Mouse (Mus musculus) midbrain, embryonic 12.5 days (tissue): Measurements from ENCODE around the gene Vkorc1l1. TPM values are rescaled to one million over a fixed set of nuclear protein-coding genes. Genes with fewer than 3 reads are reported as not detected.
"Not testable (repeated sequence)": the region's sequence is repeated elsewhere in the genome, so short reads cannot be mapped to it uniquely, and the experiment has no call there.

ENCODE experiments used
- ATAC-seq: fragments of 200-750 bp; cut with Nextera tagmentation; 2 replicates; pipeline ENCODE4 v1.8.0; 2017; ENCODE audit warnings: low read depth, moderate TSS enrichment, moderate library complexity; ENCODE audit not compliant: low FRiP score
- H3K27ac ChIP-seq: fragments of 300-500 bp; sonication (generic); replicated peaks from 2 replicates; pipeline ENCODE4 v1.5.1; 2016; ENCODE audit warnings: mild to moderate bottlenecking
- H3K27me3 ChIP-seq: fragments of 300-500 bp; sonication (generic); 2 replicates; pipeline ENCODE4 v1.6.1; 2016; ENCODE audit warnings: mild to moderate bottlenecking
- H3K36me3 ChIP-seq: fragments of 300-500 bp; sonication (generic); 2 replicates; pipeline ENCODE4 v1.6.1; 2016
- H3K4me1 ChIP-seq: fragments of 300-500 bp; sonication (generic); 2 replicates; pipeline ENCODE4 v1.6.1; 2016
- H3K4me2 ChIP-seq: fragments of 300-500 bp; sonication (generic); replicated peaks from 2 replicates; pipeline ENCODE4 v1.6.1; 2016; ENCODE audit warnings: mild to moderate bottlenecking, moderate library complexity
- H3K4me3 ChIP-seq: fragments of 300-500 bp; sonication (generic); 2 replicates; pipeline ENCODE4 v1.5.1; 2016; ENCODE audit warnings: mild to moderate bottlenecking
- H3K9ac ChIP-seq: fragments of 300-500 bp; sonication (generic); replicated peaks from 2 replicates; pipeline ENCODE4 v1.6.1; 2016; ENCODE audit warnings: mild to moderate bottlenecking, moderate library complexity
- H3K9me3 ChIP-seq: fragments of 300-500 bp; sonication (generic); 2 replicates; pipeline ENCODE4 v1.6.1; 2016; ENCODE audit warnings: mild to moderate bottlenecking
- WGBS: fragments of 180-500 bp; shearing (Covaris S2); methylation state at CpG from one replicate; pipeline ENCODE4 v1.1.7; 2016; 5-methylcytosine and 5-hydroxymethylcytosine counted together
- polyA plus RNA-seq: library from polyadenylated mRNA; unstranded; fragments of >200 nt; fragmentation: Nextera tagmentation; extraction: Ambion mirVana; gene quantifications from 2 replicates; pipeline ENCODE4 v1.2.1, GENCODE M21; 2016

The Vkorc1l1 gene
- polyA plus RNA-seq: 40.7 and 41.8 TPM in 2 replicates

- peak; percentile 96 for ATAC-seq
- Histone ChIP-seq H3K36me3 (no peaks in the 10 kb centered on the region; the same call in 1 of the 2 replicates), H3K4me1 (peaks cover 4% of the 10 kb centered on the region), H3K27me3 (peaks cover 8% of the 10 kb centered on the region; the same call in 1 of the 2 replicates), H3K9me3 (no peaks in the 10 kb centered on the region), H3K4me3 (peak within 1 kb of the TSS; percentile 94), H3K9ac (peak within 1 kb of the TSS; percentile 88), H3K4me2 (peak within 1 kb of the TSS; percentile 78), H3K27ac (peak within 1 kb of the TSS; percentile 78)
- 1% methylated on average over 52 of the region's 59 CpGs for WGBS
Measured at GRCm38 (mm10) chr5:129941495-129942045, at the start of gene Vkorc1l1. TSS of gene Vkorc1l1 (plus strand) at chr5:129941970.

DNA sequence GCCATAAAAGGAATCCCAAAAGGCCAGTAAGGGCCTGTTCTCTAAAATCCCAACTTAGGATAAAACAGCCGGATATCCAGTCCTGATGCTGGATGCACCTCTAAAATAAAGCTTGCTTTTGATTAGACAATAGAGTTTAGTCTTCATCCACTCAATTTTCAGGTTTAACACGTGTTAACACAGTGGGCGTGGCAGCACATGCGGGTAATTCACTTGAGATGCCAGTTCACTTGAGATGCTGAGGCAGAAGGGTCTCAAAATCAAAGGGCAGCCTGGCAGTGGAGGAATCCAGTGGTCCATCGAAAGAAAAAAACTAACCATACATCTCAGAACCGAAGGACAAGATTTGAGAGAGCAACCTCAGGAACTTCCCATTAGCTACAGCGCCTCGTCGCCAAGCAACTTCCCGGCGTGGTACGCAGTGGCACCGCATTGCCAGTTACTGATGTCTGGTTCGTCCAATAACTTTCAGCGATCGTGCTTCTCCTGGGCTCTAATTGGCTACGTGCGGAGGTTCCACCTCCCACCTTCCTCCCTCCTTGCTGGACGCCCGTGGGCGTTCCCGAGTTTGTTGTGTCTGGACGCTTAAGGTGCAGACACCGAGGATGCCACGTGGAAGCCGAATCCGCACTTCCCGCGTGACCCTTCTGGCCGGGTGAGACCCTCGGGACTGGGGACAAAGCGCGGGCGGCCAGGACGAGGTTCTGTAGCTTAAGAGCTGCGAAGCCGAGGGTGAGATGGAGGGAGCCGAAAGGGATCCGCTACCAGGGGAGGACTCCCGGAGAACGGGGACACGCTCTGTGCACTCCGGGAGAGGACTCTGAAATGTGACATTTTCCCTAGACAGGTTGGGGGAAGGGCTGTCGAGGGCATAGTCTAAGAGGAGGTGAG lies 46.3 kb upstream of the Vkorc1l1 start, which contains the start of gene Zbed5:
Zbed5 (plus strand) TSS at position 526 of the 891 bp plus-strand sequence.
- no peaks in the 10 kb centered on the region for H3K9me3 ChIP-seq
- ATAC-seq: peak; percentile 99
- peak within 1 kb of the TSS; percentile 62 for H3K9ac ChIP-seq
- H3K4me3 ChIP-seq: peak within 1 kb of the TSS; percentile 69
- WGBS: 2% methylated on average over 44 of the region's 44 CpGs
- peaks cover 6% of the 10 kb centered on the region; the same call in 1 of the 2 replicates for H3K27me3 ChIP-seq
- H3K27ac ChIP-seq: no peak within 1 kb of the TSS
- H3K36me3 ChIP-seq: no peaks in the 10 kb centered on the region
- H3K4me1 ChIP-seq: peaks cover 8% of the 10 kb centered on the region
- H3K4me2 ChIP-seq: peak within 1 kb of the TSS; percentile 88

GRCm38 (mm10) chr5:129898449-129898848 lies 43.3 kb upstream of the Vkorc1l1 start, which contains the start of gene Phkg1:
TSS of gene Phkg1 (minus strand) at chr5:129898549.
- Histone ChIP-seq H3K4me1 (peaks cover 8% of the 10 kb centered on the region), H3K27me3 (peaks cover 2% of the 10 kb centered on the region; the same call in 1 of the 2 replicates), H3K9ac (no peak within 1 kb of the TSS), H3K27ac (no peak within 1 kb of the TSS), H3K4me3 (no peak within 1 kb of the TSS), H3K4me2 (no peak within 1 kb of the TSS), H3K36me3 (no peaks in the 10 kb centered on the region), H3K9me3 (no peaks in the 10 kb centered on the region)
- ATAC-seq: no peak
- WGBS: 98% methylated on average over 1 of the region's 1 CpGs

- Histone ChIP-seq H3K4me2 (peak overlapping the region; percentile 83), H3K9me3 (no peaks in the 10 kb centered on the region), H3K36me3 (no peaks in the 10 kb centered on the region), H3K9ac (peak overlapping the region; percentile 84), H3K27ac (peak overlapping the region; percentile 96), H3K4me1 (peaks cover 8% of the 10 kb centered on the region; the same call in 1 of the 2 replicates), H3K4me3 (peak overlapping the region; percentile 71), H3K27me3 (peaks cover 7% of the 10 kb centered on the region; the same call in 1 of the 2 replicates)
- 33% methylated on average over 4 of the region's 4 CpGs for WGBS
- no peak for ATAC-seq
Measured at GRCm38 (mm10) chr5:129907775-129908174, 34.0 kb upstream of the Vkorc1l1 start.

GRCm38 (mm10) chr5:129908242-129908965 lies 33.4 kb upstream of the Vkorc1l1 start, which contains the start of gene Nupr1l:
TSS of gene Nupr1l (plus strand) at chr5:129908540.
- Histone ChIP-seq H3K27ac (peak within 1 kb of the TSS; percentile 96), H3K27me3 (peaks cover 7% of the 10 kb centered on the region; the same call in 1 of the 2 replicates), H3K9ac (peak within 1 kb of the TSS; percentile 84), H3K9me3 (no peaks in the 10 kb centered on the region), H3K4me1 (peaks cover 8% of the 10 kb centered on the region; the same call in 1 of the 2 replicates), H3K4me2 (peak within 1 kb of the TSS; percentile 83), H3K4me3 (peak within 1 kb of the TSS; percentile 71), H3K36me3 (no peaks in the 10 kb centered on the region)
- ATAC-seq: peak; percentile 98
- WGBS: under 1% methylated on average over 63 of the region's 63 CpGs

GRCm38 (mm10) chr5:129909147-129909546 lies 32.6 kb upstream of the Vkorc1l1 start:
- ATAC-seq: no peak
- H3K36me3 ChIP-seq: no peaks in the 10 kb centered on the region
- H3K4me3 ChIP-seq: peak overlapping the region; percentile 71
- 71% methylated on average over 9 of the region's 9 CpGs for WGBS
- H3K27ac ChIP-seq: peak overlapping the region; percentile 96; the same call in 1 of the 2 replicates
- H3K9ac ChIP-seq: peak overlapping the region; percentile 84; the same call in 1 of the 2 replicates
- H3K27me3 ChIP-seq: peaks cover 7% of the 10 kb centered on the region; the same call in 1 of the 2 replicates
- peak overlapping the region; percentile 83 for H3K4me2 ChIP-seq
- no peaks in the 10 kb centered on the region for H3K9me3 ChIP-seq
- H3K4me1 ChIP-seq: peaks cover 8% of the 10 kb centered on the region; the same call in 1 of the 2 replicates

DNA sequence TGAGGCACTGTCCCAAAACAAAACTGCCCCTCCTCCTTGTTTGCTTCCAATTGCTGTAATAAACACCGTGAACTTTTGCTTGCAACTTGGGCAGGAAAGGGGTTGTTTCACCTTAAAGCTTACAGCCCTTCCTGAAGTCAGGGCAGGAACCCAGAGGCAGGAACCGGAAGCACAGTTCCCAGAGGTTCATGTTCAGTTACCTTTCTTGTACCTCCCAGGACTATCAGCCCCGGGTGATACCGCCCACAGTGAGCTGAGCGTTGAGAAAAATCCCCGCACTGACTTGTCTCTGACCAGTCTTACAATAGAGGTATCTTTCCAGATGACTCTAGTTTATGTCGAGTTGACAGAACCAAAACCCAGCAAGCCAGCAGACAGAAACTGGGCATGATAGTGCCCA lies 32.2 kb upstream of the Vkorc1l1 start:
- WGBS: 86% methylated on average over 7 of the region's 7 CpGs
- H3K4me1 ChIP-seq: peaks cover 8% of the 10 kb centered on the region; the same call in 1 of the 2 replicates
- 0 out of 2 replicates have a peak overlapping the region, but pooled peaks have one; percentile 83 for H3K4me2 ChIP-seq

GRCm38 (mm10) chr5:129914024-129914423 lies 27.7 kb upstream of the Vkorc1l1 start:
- 15% methylated on average over 2 of the region's 2 CpGs for WGBS

More for the DNA sequence above, 32.2 kb upstream of the Vkorc1l1 start:
- peaks cover 7% of the 10 kb centered on the region; the same call in 1 of the 2 replicates for H3K27me3 ChIP-seq
- no peaks in the 10 kb centered on the region for H3K9me3 ChIP-seq
- no peak overlapping the region for H3K27ac ChIP-seq
- H3K36me3 ChIP-seq: no peaks in the 10 kb centered on the region
- no peak overlapping the region for H3K4me3 ChIP-seq
- no peak for ATAC-seq
- no peak overlapping the region for H3K9ac ChIP-seq

DNA sequence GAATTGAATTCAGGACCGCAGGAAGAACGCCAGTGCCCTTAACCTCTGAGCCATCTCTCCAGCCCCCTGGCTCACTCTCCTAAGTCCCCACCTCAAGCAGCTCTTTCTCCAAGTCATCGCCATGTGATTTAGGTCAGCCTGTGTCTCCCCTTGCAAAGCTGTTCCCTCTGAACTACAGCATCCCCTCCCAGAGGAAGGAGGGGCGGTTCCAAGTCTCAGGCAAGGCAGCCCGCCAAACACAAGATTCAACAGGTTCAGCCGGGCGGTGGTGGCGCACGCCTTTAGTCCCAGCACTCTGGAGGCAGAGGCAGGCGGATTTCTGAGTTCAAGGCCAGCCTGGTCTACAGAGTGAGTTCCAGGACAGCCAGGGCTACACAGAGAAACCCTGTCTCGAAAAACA lies 26.3 kb upstream of the Vkorc1l1 start:
- 89% methylated on average over 11 of the region's 11 CpGs for WGBS
- not testable (repeated sequence) for H3K27me3 ChIP-seq, H3K9ac ChIP-seq, H3K9me3 ChIP-seq, H3K27ac ChIP-seq, H3K36me3 ChIP-seq, H3K4me1 ChIP-seq, H3K4me3 ChIP-seq, H3K4me2 ChIP-seq, ATAC-seq

More at GRCm38 (mm10) chr5:129914024-129914423, 27.7 kb upstream of the Vkorc1l1 start:
- Histone ChIP-seq H3K36me3 (no peaks in the 10 kb centered on the region), H3K4me3 (no peak overlapping the region), H3K9me3 (no peaks in the 10 kb centered on the region), H3K4me2 (no peak overlapping the region), H3K27ac (no peak overlapping the region), H3K4me1 (peaks cover 4% of the 10 kb centered on the region; the same call in 1 of the 2 replicates), H3K9ac (no peak overlapping the region), H3K27me3 (peaks cover 7% of the 10 kb centered on the region; the same call in 1 of the 2 replicates)
- ATAC-seq: no peak

DNA sequence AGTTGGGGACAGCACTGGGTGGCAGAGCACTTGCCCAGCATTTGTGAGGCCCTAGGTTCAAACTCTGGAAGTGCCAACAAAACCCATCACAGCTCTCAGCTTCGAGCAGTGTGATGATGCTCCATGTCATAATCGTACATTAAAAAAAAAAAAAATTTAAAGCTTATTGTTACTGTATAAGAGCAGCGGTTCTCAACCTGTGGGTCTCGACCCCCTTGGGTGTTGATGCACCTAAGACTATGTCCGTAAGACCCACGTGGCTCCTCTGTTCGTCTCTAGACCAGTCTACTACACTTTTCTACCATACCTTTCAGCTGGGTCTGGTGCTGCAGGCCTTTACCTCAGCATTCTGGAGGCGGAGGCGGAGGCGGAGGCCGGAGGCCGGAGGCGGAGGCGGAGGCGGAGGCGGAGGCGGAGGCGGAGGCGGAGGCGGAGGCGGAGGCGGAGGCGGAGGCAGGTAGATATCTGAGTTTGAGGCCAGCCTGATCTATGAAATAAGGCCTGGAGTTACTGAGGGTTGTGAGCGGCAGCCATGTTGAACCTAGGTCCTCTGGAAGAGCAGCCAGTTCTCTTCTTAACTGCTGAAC lies 23.6 kb upstream of the Vkorc1l1 start:
- Histone ChIP-seq H3K4me1 (no peaks in the 10 kb centered on the region), H3K36me3 (no peaks in the 10 kb centered on the region), H3K27ac (no peak overlapping the region), H3K27me3 (no peaks in the 10 kb centered on the region), H3K9me3 (no peaks in the 10 kb centered on the region), H3K9ac (no peak overlapping the region), H3K4me2 (no peak overlapping the region), H3K4me3 (no peak overlapping the region)
- no peak for ATAC-seq
- 89% methylated on average over 24 of the region's 24 CpGs for WGBS

GRCm38 (mm10) chr5:129918752-129919151 lies 23.0 kb upstream of the Vkorc1l1 start:
- Histone ChIP-seq H3K4me3 (no peak overlapping the region), H3K9ac (no peak overlapping the region), H3K36me3 (no peaks in the 10 kb centered on the region), H3K9me3 (no peaks in the 10 kb centered on the region), H3K4me1 (no peaks in the 10 kb centered on the region), H3K4me2 (no peak overlapping the region), H3K27ac (no peak overlapping the region), H3K27me3 (no peaks in the 10 kb centered on the region)
- ATAC-seq: no peak
- WGBS: 85% methylated on average over 9 of the region's 9 CpGs
